Mouse (Mus musculus): Measurements from ENCODE around the gene Pck2. TPM values are rescaled to one million over a fixed set of nuclear protein-coding genes. Genes with fewer than 3 reads are reported as not detected.

Pck2 gene
- polyA plus RNA-seq, 1 experiment from 2014 or later = 66.0 TPM

- Histone ChIP-seq H3K27me3 (ENCODE audit: insufficient read depth, low read length) (no peaks in the 10 kb centered on the region), H3K27ac (ENCODE audit: low read length) (no peak overlapping the region), H3K36me3 (ENCODE audit: insufficient read depth, low read length) (peaks cover 19% of the 10 kb centered on the region), H3K9me3 (ENCODE audit: low read length) (no peaks in the 10 kb centered on the region), H3K4me3 (ENCODE audit: low read length) (no peak overlapping the region), H3K4me1 (ENCODE audit: insufficient read depth, low read length) (peaks cover 26% of the 10 kb centered on the region), H3K4me2 (replicated peaks; ENCODE audit: low read depth, low read length) (no peak overlapping the region), H3K9ac (replicated peaks; ENCODE audit: low read length) (no peak overlapping the region)
- WGBS = 92% methylated on average over 23 of the region's 23 CpGs
- no peak for ATAC-seq (ENCODE audit: low FRiP score, low TSS enrichment)
Observed at GRCm38 (mm10) chr14:55579511-55580496, 39.7 kb downstream of the Pck2 start.

- Histone ChIP-seq H3K4me2 (replicated peaks; ENCODE audit: low read depth, low read length) (no peak overlapping the region), H3K9ac (replicated peaks; ENCODE audit: low read length) (no peak overlapping the region), H3K27ac (ENCODE audit: low read length) (no peak overlapping the region), H3K27me3 (ENCODE audit: insufficient read depth, low read length) (no peaks in the 10 kb centered on the region), H3K4me1 (ENCODE audit: insufficient read depth, low read length) (peaks cover 24% of the 10 kb centered on the region), H3K36me3 (ENCODE audit: insufficient read depth, low read length) (peaks cover 19% of the 10 kb centered on the region), H3K4me3 (ENCODE audit: low read length) (no peak overlapping the region), H3K9me3 (ENCODE audit: low read length) (no peaks in the 10 kb centered on the region)
- ATAC-seq (ENCODE audit: low FRiP score, low TSS enrichment) = no peak
- 95% methylated on average over 16 of the region's 16 CpGs for WGBS
Observed at GRCm38 (mm10) chr14:55580731-55581130, 40.7 kb downstream of the Pck2 start.

- 66% methylated on average over 9 of the region's 9 CpGs for WGBS
- H3K4me2 ChIP-seq (replicated peaks; ENCODE audit: low read depth, low read length) = no peak overlapping the region
- no peaks in the 10 kb centered on the region for H3K9me3 ChIP-seq (ENCODE audit: low read length)
- no peak for ATAC-seq (ENCODE audit: low FRiP score, low TSS enrichment)
- H3K4me3 ChIP-seq (ENCODE audit: low read length) = no peak overlapping the region
- no peak overlapping the region for H3K9ac ChIP-seq (replicated peaks; ENCODE audit: low read length)
- no peak overlapping the region for H3K27ac ChIP-seq (ENCODE audit: low read length)
- no peaks in the 10 kb centered on the region for H3K27me3 ChIP-seq (ENCODE audit: insufficient read depth, low read length)
- peaks cover 18% of the 10 kb centered on the region for H3K4me1 ChIP-seq (ENCODE audit: insufficient read depth, low read length)
- H3K36me3 ChIP-seq (ENCODE audit: insufficient read depth, low read length) = peaks cover 21% of the 10 kb centered on the region
Observed at GRCm38 (mm10) chr14:55581981-55582681, 42.1 kb downstream of the Pck2 start.

GRCm38 (mm10) chr14:55584303-55584701 lies 44.2 kb downstream of the Pck2 start:
- H3K4me2 ChIP-seq (replicated peaks; ENCODE audit: low read depth, low read length) = peak overlapping the region; percentile 94
- peak overlapping the region; percentile 64 for H3K4me3 ChIP-seq (ENCODE audit: low read length)
- H3K9me3 ChIP-seq (ENCODE audit: low read length) = no peaks in the 10 kb centered on the region
- 35% methylated on average over 5 of the region's 5 CpGs for WGBS
- no peak for ATAC-seq (ENCODE audit: low FRiP score, low TSS enrichment)
- peaks cover 31% of the 10 kb centered on the region for H3K36me3 ChIP-seq (ENCODE audit: insufficient read depth, low read length)
- H3K9ac ChIP-seq (replicated peaks; ENCODE audit: low read length) = peak overlapping the region; percentile 76
- no peak overlapping the region for H3K27ac ChIP-seq (ENCODE audit: low read length)
- H3K27me3 ChIP-seq (ENCODE audit: insufficient read depth, low read length) = no peaks in the 10 kb centered on the region
- peaks cover 13% of the 10 kb centered on the region for H3K4me1 ChIP-seq (ENCODE audit: insufficient read depth, low read length)

- Histone ChIP-seq H3K27ac (ENCODE audit: low read length) (no peak within 1 kb of the TSS), H3K9me3 (ENCODE audit: low read length) (no peaks in the 10 kb centered on the region), H3K9ac (replicated peaks; ENCODE audit: low read length) (peak within 1 kb of the TSS; percentile 76), H3K4me3 (ENCODE audit: low read length) (peak within 1 kb of the TSS; percentile 64), H3K4me1 (ENCODE audit: insufficient read depth, low read length) (peaks cover 11% of the 10 kb centered on the region), H3K27me3 (ENCODE audit: insufficient read depth, low read length) (no peaks in the 10 kb centered on the region), H3K4me2 (replicated peaks; ENCODE audit: low read depth, low read length) (peak within 1 kb of the TSS; percentile 94), H3K36me3 (ENCODE audit: insufficient read depth, low read length) (peaks cover 31% of the 10 kb centered on the region)
- ATAC-seq (ENCODE audit: low FRiP score, low TSS enrichment) = peak; percentile 86
- 4% methylated on average over 43 of the region's 43 CpGs for WGBS
Observed at GRCm38 (mm10) chr14:55584702-55585565, 44.9 kb downstream of the Pck2 start, which contains the start of gene Emc9. TSS of gene Emc9 (minus strand) at chr14:55585302.

GRCm38 (mm10) chr14:55585566-55585960 lies 45.5 kb downstream of the Pck2 start:
- H3K27me3 ChIP-seq (ENCODE audit: insufficient read depth, low read length) = no peaks in the 10 kb centered on the region
- ATAC-seq (ENCODE audit: low FRiP score, low TSS enrichment) = no peak
- no peak overlapping the region for H3K27ac ChIP-seq (ENCODE audit: low read length)
- peaks cover 14% of the 10 kb centered on the region for H3K4me1 ChIP-seq (ENCODE audit: insufficient read depth, low read length)
- no peaks in the 10 kb centered on the region for H3K9me3 ChIP-seq (ENCODE audit: low read length)
- no peak overlapping the region for H3K9ac ChIP-seq (replicated peaks; ENCODE audit: low read length)
- WGBS = 61% methylated on average over 6 of the region's 6 CpGs
- H3K4me2 ChIP-seq (replicated peaks; ENCODE audit: low read depth, low read length) = peak overlapping the region; percentile 94
- H3K36me3 ChIP-seq (ENCODE audit: insufficient read depth, low read length) = peaks cover 25% of the 10 kb centered on the region
- H3K4me3 ChIP-seq (ENCODE audit: low read length) = peak overlapping the region; percentile 64

- H3K4me3 ChIP-seq (ENCODE audit: low read length) = no peak overlapping the region
- H3K36me3 ChIP-seq (ENCODE audit: insufficient read depth, low read length) = peaks cover 19% of the 10 kb centered on the region
- H3K9me3 ChIP-seq (ENCODE audit: low read length) = no peaks in the 10 kb centered on the region
- no peaks in the 10 kb centered on the region for H3K27me3 ChIP-seq (ENCODE audit: insufficient read depth, low read length)
- H3K9ac ChIP-seq (replicated peaks; ENCODE audit: low read length) = no peak overlapping the region
- peaks cover 14% of the 10 kb centered on the region for H3K4me1 ChIP-seq (ENCODE audit: insufficient read depth, low read length)
- no peak for ATAC-seq (ENCODE audit: low FRiP score, low TSS enrichment)
- H3K27ac ChIP-seq (ENCODE audit: low read length) = no peak overlapping the region
- H3K4me2 ChIP-seq (replicated peaks; ENCODE audit: low read depth, low read length) = no peak overlapping the region
- WGBS = 90% methylated on average over 2 of the region's 2 CpGs
Observed at GRCm38 (mm10) chr14:55586149-55586548, 46.1 kb downstream of the Pck2 start.

GRCm38 (mm10) chr14:55589271-55589670 lies 49.2 kb downstream of the Pck2 start:
- 96% methylated on average over 5 of the region's 5 CpGs for WGBS
- H3K36me3 ChIP-seq (ENCODE audit: insufficient read depth, low read length) = peaks cover 19% of the 10 kb centered on the region
- no peak overlapping the region for H3K4me3 ChIP-seq (ENCODE audit: low read length)
- H3K9ac ChIP-seq (replicated peaks; ENCODE audit: low read length) = no peak overlapping the region
- peaks cover 26% of the 10 kb centered on the region for H3K4me1 ChIP-seq (ENCODE audit: insufficient read depth, low read length)
- H3K27ac ChIP-seq (ENCODE audit: low read length) = no peak overlapping the region
- H3K27me3 ChIP-seq (ENCODE audit: insufficient read depth, low read length) = no peaks in the 10 kb centered on the region
- H3K9me3 ChIP-seq (ENCODE audit: low read length) = no peaks in the 10 kb centered on the region
- H3K4me2 ChIP-seq (replicated peaks; ENCODE audit: low read depth, low read length) = no peak overlapping the region
- no peak for ATAC-seq (ENCODE audit: low FRiP score, low TSS enrichment)

GRCm38 (mm10) chr14:55589771-55590448 lies 49.8 kb downstream of the Pck2 start:
- Histone ChIP-seq H3K4me2 (replicated peaks; ENCODE audit: low read depth, low read length) (peak overlapping the region; percentile 78), H3K9me3 (ENCODE audit: low read length) (no peaks in the 10 kb centered on the region), H3K4me1 (ENCODE audit: insufficient read depth, low read length) (peaks cover 21% of the 10 kb centered on the region), H3K27ac (ENCODE audit: low read length) (peak overlapping the region; percentile 74), H3K27me3 (ENCODE audit: insufficient read depth, low read length) (no peaks in the 10 kb centered on the region), H3K36me3 (ENCODE audit: insufficient read depth, low read length) (peaks cover 25% of the 10 kb centered on the region), H3K4me3 (ENCODE audit: low read length) (peak overlapping the region; percentile 97), H3K9ac (replicated peaks; ENCODE audit: low read length) (peak overlapping the region; percentile 73)
- no peak for ATAC-seq (ENCODE audit: low FRiP score, low TSS enrichment)
- WGBS = 68% methylated on average over 11 of the region's 11 CpGs

All from kidney, embryonic 16.5 days (tissue).